Comparison of ENCODE assay signal across 9 mouse cellular contexts in the genomic region with DNA sequence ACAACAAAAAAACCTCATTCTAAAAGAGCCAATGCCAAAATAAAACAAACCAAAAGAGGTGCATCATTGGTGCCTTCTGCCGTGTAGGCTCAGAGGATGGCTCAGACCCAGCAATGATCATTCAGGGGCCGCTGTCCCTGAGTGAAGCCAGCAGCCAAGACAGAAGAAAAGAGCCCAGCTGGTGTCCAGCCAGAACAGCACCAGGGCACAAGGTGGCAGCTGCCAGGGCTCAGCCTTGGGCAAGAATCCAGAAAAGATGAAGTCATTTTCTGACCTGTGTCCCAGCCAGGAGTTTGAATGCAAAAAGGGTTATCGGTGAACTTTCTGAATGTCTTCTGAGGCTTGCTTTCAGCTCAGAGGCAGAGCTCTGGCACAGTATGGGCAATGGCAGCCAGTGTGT.
A peak's percentile ranks its signal among the peaks of the same experiment; 100 is the strongest.
DNase-seq lines count a peak whose midpoint lies in the region; ATAC-seq lines count a peak whose summit lies in the region.
"Had no signal": no experiment of that assay in that cellular context is flagged by ENCODE, and none has a peak within 500 bp of the region (broad histone marks: within the 10 kb centered on the region; RNA-seq: fewer than 3 reads in every experiment).

No protein-coding gene starts in this region.

- peaks cover 9% of the 10 kb centered on the region for H3K4me1 ChIP-seq in kidney, embryonic 16.5 days (ENCODE audit: insufficient read depth, low read length)
- peaks cover 30% of the 10 kb centered on the region for H3K4me1 ChIP-seq in forebrain, embryonic 11.5 days (replicated peaks; ENCODE audit: control insufficient read depth, insufficient read depth, low read length)
- H3K4me1 ChIP-seq in hindbrain, embryonic 15.5 days (replicated peaks) = peaks cover 18% of the 10 kb centered on the region

- no peaks in the 10 kb centered on the region for H3K9me3 ChIP-seq in kidney, embryonic 16.5 days (ENCODE audit: low read length)
- H3K9me3 ChIP-seq in forebrain, embryonic 11.5 days (ENCODE audit: control insufficient read depth, low read length) = peaks cover 2% of the 10 kb centered on the region; the same call in 1 of the 2 replicates
- no peaks in the 10 kb centered on the region; the same call in 1 of the 2 replicates for H3K9me3 ChIP-seq in hindbrain, embryonic 15.5 days

- H3K27me3 ChIP-seq in kidney, embryonic 16.5 days (ENCODE audit: insufficient read depth, low read length) = no peaks in the 10 kb centered on the region
- no peaks in the 10 kb centered on the region for H3K27me3 ChIP-seq in forebrain, embryonic 11.5 days (ENCODE audit: control insufficient read depth, insufficient read depth, low read length)
- no peaks in the 10 kb centered on the region for H3K27me3 ChIP-seq in hindbrain, embryonic 15.5 days
- H3K27me3 ChIP-seq: CH12.LX had no signal

- DNase-seq in kidney, adult 11 months = peak; percentile 73
- peak; percentile 92 for DNase-seq in adrenal gland, postnatal 10 days
- no peak for DNase-seq in forebrain, embryonic 11.5 days (ENCODE audit: low spot score)
- peak; percentile 43 for DNase-seq in lung, postnatal 14 days

- no peak for ATAC-seq in kidney, embryonic 16.5 days (ENCODE audit: low FRiP score, low TSS enrichment)
- ATAC-seq in forebrain, embryonic 11.5 days (replicated peaks; ENCODE audit: low FRiP score) = no peak
- ATAC-seq in hindbrain, embryonic 15.5 days (ENCODE audit: low FRiP score, low read depth) = peak; percentile 49
- no peak for ATAC-seq in monocyte, adult 5-6 weeks (replicated peaks; ENCODE audit: insufficient number of reproducible peaks, low FRiP score, low TSS enrichment, poor library complexity, severe bottlenecking)
- ATAC-seq in megakaryocyte-erythroid progenitor cell, adult 5-6 weeks (replicated peaks; ENCODE audit: low FRiP score, low TSS enrichment, poor library complexity, severe bottlenecking) = no peak

- no peak overlapping the region for H3K4me2 ChIP-seq in kidney, embryonic 16.5 days (replicated peaks; ENCODE audit: low read depth, low read length)
- no peak overlapping the region for H3K4me2 ChIP-seq in forebrain, embryonic 11.5 days (ENCODE audit: low read depth, low read length, severe bottlenecking)
- H3K4me2 ChIP-seq in hindbrain, embryonic 15.5 days = no peak overlapping the region

- WGBS in kidney, embryonic 16.5 days = 82% methylated on average over 3 of the region's 3 CpGs
- 81% methylated on average over 3 of the region's 3 CpGs for WGBS in forebrain, embryonic 11.5 days
- 31% methylated on average over 3 of the region's 3 CpGs for WGBS in hindbrain, embryonic 15.5 days

- no peak overlapping the region for H3K9ac ChIP-seq in kidney, embryonic 16.5 days (replicated peaks; ENCODE audit: low read length)
- no peak overlapping the region for H3K9ac ChIP-seq in forebrain, embryonic 11.5 days (ENCODE audit: low read length)
- no peak overlapping the region for H3K9ac ChIP-seq in hindbrain, embryonic 15.5 days

- no peaks in the 10 kb centered on the region for H3K36me3 ChIP-seq in kidney, embryonic 16.5 days (ENCODE audit: insufficient read depth, low read length)
- H3K36me3 ChIP-seq in forebrain, embryonic 11.5 days (ENCODE audit: control insufficient read depth, insufficient read depth, low read length) = no peaks in the 10 kb centered on the region
- H3K36me3 ChIP-seq in hindbrain, embryonic 15.5 days = no peaks in the 10 kb centered on the region

- no peak overlapping the region for H3K4me3 ChIP-seq in kidney, embryonic 16.5 days (ENCODE audit: low read length)
- no peak overlapping the region for H3K4me3 ChIP-seq in forebrain, embryonic 11.5 days (ENCODE audit: low read depth, low read length)
- H3K4me3 ChIP-seq in hindbrain, embryonic 15.5 days = no peak overlapping the region

- no peak overlapping the region for H3K27ac ChIP-seq in kidney, embryonic 16.5 days (ENCODE audit: low read length)
- 0 out of 2 replicates have a peak overlapping the region, but pooled peaks have one; percentile 18 for H3K27ac ChIP-seq in forebrain, embryonic 11.5 days (ENCODE audit: low read depth, low read length)
- H3K27ac ChIP-seq in hindbrain, embryonic 15.5 days (replicated peaks) = peak overlapping the region; percentile 48; the same call in 1 of the 2 replicates
